Mouse (Mus musculus): ENCODE measurements around the gene Cxcl5.
"Not testable (repeated sequence)": the region's sequence is repeated elsewhere in the genome, so short reads cannot be mapped to it uniquely, and the experiment has no call there.

The Cxcl5 gene

DNA sequence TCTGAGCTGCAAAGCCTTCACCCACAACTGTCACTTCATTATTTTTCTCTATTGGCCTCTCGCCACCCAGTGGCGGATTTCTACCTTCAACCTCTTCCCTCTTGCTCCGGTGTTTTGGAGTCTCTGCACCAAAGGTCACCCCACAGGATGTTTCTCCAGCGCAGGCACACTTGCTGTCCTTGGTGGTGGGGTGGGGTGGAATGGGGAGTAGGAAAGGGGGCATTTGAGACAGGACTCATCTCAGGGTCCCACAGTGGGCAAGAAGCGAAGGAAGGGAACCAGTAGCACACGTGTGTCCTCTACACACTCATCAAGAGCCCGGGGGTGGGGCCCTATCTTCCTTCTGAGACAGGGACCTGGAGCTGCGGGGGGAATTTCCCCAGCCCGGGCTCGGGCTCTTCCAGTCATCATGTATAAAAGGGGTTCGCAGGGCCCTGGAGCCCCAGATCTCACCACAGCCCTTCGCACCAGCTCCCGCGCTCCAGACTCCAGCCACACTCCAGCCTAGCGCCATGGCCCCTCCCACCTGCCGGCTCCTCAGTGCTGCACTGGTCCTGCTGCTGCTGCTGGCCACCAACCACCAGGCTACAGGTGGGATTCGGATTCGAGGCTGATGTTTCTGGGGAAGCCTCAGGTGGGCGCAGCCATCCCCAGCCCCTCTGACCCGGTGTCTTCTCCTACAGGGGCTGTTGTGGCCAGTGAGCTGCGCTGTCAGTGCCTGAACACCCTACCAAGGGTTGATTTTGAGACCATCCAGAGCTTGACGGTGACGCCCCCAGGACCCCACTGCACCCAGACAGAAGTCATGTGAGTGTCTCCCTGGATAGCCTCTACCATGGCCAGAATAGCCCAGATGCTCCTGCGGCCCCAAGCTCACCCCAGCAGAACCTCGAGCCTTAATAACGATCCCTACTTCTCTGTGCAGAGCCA is 26.8 kb downstream of the Cxcl5 start, which contains the start of gene Cxcl3:
TSS of gene Cxcl3 (plus strand) at position 445 of the 930 bp plus-strand sequence.
- in situ Hi-C loops (cut with MboI) = no loop called here

DNA sequence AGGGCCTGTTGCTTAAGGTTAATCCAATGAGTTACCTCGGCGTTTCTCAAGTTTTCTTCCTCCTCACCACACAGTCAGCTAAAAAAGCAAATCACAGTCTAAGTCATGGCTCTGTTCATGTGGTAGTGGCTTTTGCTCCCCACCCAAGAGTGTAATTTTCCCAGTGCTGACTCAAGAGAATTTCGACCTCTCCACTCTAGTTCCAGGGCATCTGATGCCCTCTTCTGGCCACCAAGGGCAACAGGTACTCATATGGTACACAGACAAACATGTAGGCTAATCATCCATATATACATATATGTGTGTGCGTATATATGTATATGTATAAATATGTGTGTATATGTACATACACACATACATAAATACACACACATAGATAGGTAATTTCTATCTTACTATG is 29.0 kb downstream of the Cxcl5 start:
- in situ Hi-C loops (cut with MboI) = no loop called here

GRCm38 (mm10) chr5:90789306-90790073 is 30.3 kb downstream of the Cxcl5 start:
- in situ Hi-C loops (cut with MboI) = no loop called here

GRCm38 (mm10) chr5:90790074-90790502 is 30.9 kb downstream of the Cxcl5 start:
- in situ Hi-C loops (cut with MboI) = no loop called here

DNA sequence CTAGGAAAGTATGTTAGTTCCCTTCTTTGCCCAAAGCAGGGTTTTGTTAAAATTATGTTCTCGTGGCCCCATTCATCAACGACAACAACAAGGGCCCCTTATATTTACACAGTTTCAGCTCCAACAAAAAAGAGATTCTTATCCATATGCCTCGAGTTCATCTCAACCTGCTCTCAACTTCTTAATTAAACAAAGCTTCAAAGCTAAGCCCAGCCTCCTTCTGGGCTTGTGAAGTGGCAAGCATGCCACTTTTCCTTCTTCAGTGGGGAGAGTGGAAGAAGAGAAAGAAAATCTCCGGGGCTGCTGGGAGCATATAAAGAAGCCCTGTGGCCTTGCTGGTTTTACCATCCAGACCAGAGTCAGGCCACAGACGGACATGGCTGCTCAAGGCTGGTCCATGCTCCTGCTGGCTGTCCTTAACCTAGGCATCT is 35.0 kb downstream of the Cxcl5 start, which contains the start of gene Cxcl15:
TSS of gene Cxcl15 (plus strand) at position 340 of the 431 bp plus-strand sequence.
- in situ Hi-C loops (cut with MboI) = no loop called here

- in situ Hi-C loops (cut with MboI) = not testable (repeated sequence)
These were observed 36.2 kb downstream of the Cxcl5 start for GRCm38 (mm10) chr5:90795392-90795791.

DNA sequence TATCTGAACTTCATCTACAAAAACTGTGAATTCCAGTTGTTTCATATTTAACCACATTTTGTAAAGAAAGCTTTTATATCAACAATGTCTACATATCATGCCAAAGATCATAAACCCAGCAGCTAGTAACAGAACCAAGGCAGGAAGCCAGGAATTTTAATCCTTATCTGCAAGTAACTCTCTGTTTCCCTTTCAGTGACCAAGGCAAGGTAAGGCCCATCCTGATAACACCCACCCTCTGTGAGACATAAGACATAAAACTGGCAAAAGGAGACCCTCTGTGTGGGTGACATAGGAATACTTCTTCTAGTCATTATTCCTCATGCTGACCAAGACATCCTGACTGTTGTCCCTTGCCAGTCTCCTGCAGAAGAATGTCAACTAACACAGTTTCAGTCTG is 45.4 kb downstream of the Cxcl5 start:
- in situ Hi-C loops (cut with MboI) = no loop called here

GRCm38 (mm10) chr5:90806050-90806449 is 46.9 kb downstream of the Cxcl5 start:
- in situ Hi-C loops (cut with MboI) = no loop called here

GRCm38 (mm10) chr5:90807176-90807950 is 48.2 kb downstream of the Cxcl5 start:
- in situ Hi-C loops (cut with MboI) = no loop called here

Measured in mature B cell (primary cell).